Mouse (Mus musculus) urinary bladder, postnatal 0 days (tissue): ENCODE results near the gene Trim61. TPM values are rescaled to one million over a fixed set of nuclear protein-coding genes. Genes with fewer than 3 reads are reported as not detected.

Experiments
- polyA plus RNA-seq: library from polyadenylated mRNA; unstranded; fragments of >200 nt; fragmentation: Nextera tagmentation; extraction: Ambion mirVana; gene quantifications from 2 replicates; pipeline ENCODE4 v1.2.1, GENCODE M21; 2015

Trim61 gene
- polyA plus RNA-seq = not detected in 2 replicates

DNA sequence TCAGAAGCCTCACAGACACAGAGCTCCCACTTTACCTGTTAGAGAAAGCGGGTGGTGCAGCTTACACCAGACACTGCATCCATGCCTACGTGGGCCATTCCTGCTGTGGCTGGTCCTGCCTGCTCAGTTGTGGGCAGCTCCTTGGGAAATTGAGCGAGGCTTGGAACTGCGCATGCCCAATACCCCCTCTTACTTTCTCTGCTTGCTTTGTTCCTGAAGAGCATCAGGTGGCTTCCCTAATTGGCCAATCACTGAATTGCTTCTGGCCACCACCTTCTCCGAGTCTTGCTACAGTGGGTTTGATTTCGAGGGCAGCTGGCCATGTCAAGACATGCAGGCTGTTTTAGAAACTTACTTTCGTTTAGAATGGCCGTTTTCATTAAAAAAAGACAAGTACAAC, at the start of gene Trim61, which contains the start of gene Trim60:
Gene Trim61 (minus strand): TSS at position 101 of the 400 bp plus-strand sequence.
Gene Trim60 (minus strand): TSS at position 162 of the 400 bp plus-strand sequence.

DNA sequence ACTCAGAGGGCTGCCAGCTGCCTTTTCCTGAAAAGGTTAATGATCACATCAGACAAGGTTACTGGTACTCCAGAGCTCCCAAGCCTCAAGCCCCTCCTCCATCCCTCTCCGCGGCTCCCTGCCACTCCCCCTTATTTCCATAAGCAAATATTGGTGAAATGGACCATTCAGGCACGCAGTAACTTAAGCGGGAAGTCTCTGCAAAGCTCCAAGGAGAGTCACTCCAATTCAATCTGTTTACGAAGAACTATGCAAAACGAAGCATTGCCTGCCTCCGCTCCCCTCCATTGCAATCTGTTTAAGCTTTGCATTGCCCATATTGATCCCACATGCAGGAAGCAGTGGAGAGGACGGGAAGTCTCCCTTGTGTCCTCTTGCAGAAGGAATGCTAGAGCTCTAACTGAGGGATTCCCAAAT, 18.8 kb upstream of the Trim61 start, which contains the start of gene Apela:
Gene Apela (minus strand): TSS at position 220 of the 417 bp plus-strand sequence.

DNA sequence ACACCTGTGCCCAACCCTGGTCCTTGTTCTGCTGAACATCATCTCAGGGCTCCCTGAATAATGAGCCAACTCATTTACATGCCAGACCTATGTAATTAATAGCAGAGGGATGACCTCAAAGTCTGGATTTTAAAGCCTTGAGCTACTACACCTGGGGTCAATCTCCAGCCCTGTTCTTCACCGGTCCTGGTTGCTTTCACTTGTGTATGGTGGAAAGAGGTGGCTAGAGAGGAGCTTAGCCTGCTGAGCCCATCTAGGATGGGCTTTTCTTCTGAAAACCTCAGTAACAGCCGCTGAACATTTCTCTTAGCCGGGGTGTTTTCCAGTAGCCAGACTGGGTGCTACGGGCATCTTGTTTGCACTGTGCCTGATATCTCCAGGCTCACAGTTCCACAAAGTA, 30.6 kb downstream of the Trim61 start, which contains the start of gene Trim75:
Gene Trim75 (minus strand): TSS at position 101 of the 400 bp plus-strand sequence.

Other genes starting within 250 kb of the Trim61 start
- gene Klhl2, start 168.5 kb downstream of the Trim61 start, polyA plus RNA-seq = 8.6 and 9.8 TPM in 2 replicates
- 19.8 and 23.3 TPM in 2 replicates for gene Tmem192, start 71.3 kb downstream of the Trim61 start, polyA plus RNA-seq
- not detected in 2 replicates for gene Trim75, start 30.7 kb downstream of the Trim61 start, polyA plus RNA-seq
- not detected in 2 replicates for gene Trim60, start 61 bp upstream of the Trim61 start, polyA plus RNA-seq
- 1.7 and 3.0 TPM in 2 replicates for gene Apela, start 18.8 kb upstream of the Trim61 start, polyA plus RNA-seq
- not detected in 2 replicates for gene Gm10663, start 56.5 kb upstream of the Trim61 start, polyA plus RNA-seq
- gene BC030870, start 111.0 kb upstream of the Trim61 start, polyA plus RNA-seq = 0.13 and 0.17 TPM in 2 replicates